Mouse (Mus musculus): ENCODE measurements at regions not wholly inside any gene's neighbourhood (a gene's known extent, or its start where the extent isn't known, plus 50 kb on each side); places are given as distances from the start of the nearest gene placed in this dataset.

DNA sequence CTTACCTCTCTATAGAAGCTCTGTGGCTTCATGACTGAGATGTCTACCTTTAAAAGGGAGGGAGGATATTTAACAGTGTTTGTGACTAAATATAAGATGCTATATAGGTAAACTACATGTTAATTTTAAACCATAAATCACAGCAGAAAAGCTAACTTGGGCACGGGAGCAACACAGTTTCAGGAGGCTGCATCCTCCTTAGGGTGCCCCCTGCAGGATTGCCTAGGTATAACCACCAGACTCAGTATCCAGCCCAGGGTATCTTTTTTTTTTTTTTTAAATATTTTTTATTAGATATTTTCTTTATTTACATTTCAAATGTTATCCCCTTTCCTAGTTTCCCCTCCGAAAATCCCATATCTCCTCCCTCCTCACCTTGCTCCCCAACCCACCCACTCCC, 91.6 kb upstream of the Wars2 start:
- no peaks in the 10 kb centered on the region for H3K36me3 ChIP-seq (replicated peaks; ENCODE audit: control insufficient read depth, insufficient read depth)
- no peak overlapping the region for H3K27ac ChIP-seq
- H3K4me3 ChIP-seq (replicated peaks; ENCODE audit: low read length) = no peak overlapping the region
- H3K27me3 ChIP-seq (ENCODE audit: control insufficient read depth, insufficient read depth, low read length) = no peaks in the 10 kb centered on the region
- DNase-seq (ENCODE audit: low spot score) = no peak
- no peak overlapping the region for H3K4me2 ChIP-seq (replicated peaks)
- H3K9ac ChIP-seq = no peak overlapping the region
- WGBS = 65% methylated on average over 2 of the region's 2 CpGs
- no peak for ATAC-seq (ENCODE audit: low FRiP score)
- H3K9me3 ChIP-seq (ENCODE audit: control insufficient read depth, low read length) = no peaks in the 10 kb centered on the region
- no peaks in the 10 kb centered on the region for H3K4me1 ChIP-seq (replicated peaks; ENCODE audit: control insufficient read depth, insufficient read depth, low read length)

DNA sequence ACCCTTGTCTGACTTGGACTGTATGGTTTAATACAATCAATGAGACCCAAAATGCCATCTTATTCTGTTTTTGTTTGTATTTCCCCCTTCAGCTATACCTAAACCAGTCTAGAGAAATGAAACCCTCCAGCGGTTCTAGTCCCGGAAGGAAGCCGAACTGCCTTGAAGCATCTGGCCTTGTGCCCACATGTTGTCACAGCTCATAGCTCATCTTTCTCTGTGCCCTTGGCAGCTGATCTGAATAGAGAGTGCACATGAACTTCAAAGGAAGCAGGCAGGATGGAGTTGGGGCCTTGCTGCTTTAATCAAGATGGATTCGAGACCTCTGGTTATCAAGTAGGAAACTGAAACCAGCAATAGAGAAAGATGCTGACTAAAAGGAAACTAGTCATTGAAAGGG, 88.7 kb upstream of the Wars2 start:
- DNase-seq (ENCODE audit: low spot score) = no peak
- H3K27ac ChIP-seq = no peak overlapping the region
- H3K27me3 ChIP-seq (ENCODE audit: control insufficient read depth, insufficient read depth, low read length) = no peaks in the 10 kb centered on the region
- H3K4me2 ChIP-seq (replicated peaks) = no peak overlapping the region
- H3K9ac ChIP-seq = no peak overlapping the region
- no peaks in the 10 kb centered on the region for H3K4me1 ChIP-seq (replicated peaks; ENCODE audit: control insufficient read depth, insufficient read depth, low read length)
- 80% methylated on average over 4 of the region's 4 CpGs for WGBS
- H3K9me3 ChIP-seq (ENCODE audit: control insufficient read depth, low read length) = no peaks in the 10 kb centered on the region
- no peak overlapping the region for H3K4me3 ChIP-seq (replicated peaks; ENCODE audit: low read length)
- no peaks in the 10 kb centered on the region for H3K36me3 ChIP-seq (replicated peaks; ENCODE audit: control insufficient read depth, insufficient read depth)
- ATAC-seq (ENCODE audit: low FRiP score) = no peak

DNA sequence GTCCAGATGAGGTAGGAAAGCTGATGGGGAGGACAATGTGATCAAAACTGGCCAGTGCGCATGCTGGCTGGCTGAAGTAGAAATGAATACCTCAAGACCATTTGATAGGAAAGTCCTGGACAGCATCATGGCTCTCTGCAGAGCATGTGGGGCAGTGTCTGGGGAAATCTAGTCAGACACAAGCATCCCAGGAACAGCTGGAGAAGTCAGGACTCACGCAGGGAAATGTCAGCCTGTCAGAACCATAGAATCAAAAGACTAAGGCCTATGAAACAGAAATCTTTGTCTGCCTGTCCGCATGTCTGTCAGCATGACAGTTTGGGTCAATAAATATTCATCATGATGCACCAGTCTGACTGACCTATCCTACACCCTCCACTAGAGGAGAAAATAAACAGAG, 73.7 kb upstream of the Wars2 start:
- WGBS = 66% methylated on average over 3 of the region's 3 CpGs
- H3K27me3 ChIP-seq (ENCODE audit: control insufficient read depth, insufficient read depth, low read length) = no peaks in the 10 kb centered on the region
- no peak for ATAC-seq (ENCODE audit: low FRiP score)
- no peak overlapping the region for H3K9ac ChIP-seq
- no peaks in the 10 kb centered on the region for H3K36me3 ChIP-seq (replicated peaks; ENCODE audit: control insufficient read depth, insufficient read depth)
- H3K4me1 ChIP-seq (replicated peaks; ENCODE audit: control insufficient read depth, insufficient read depth, low read length) = no peaks in the 10 kb centered on the region
- DNase-seq (ENCODE audit: low spot score) = no peak
- H3K27ac ChIP-seq = no peak overlapping the region
- H3K4me3 ChIP-seq (replicated peaks; ENCODE audit: low read length) = no peak overlapping the region
- H3K4me2 ChIP-seq (replicated peaks) = no peak overlapping the region
- H3K9me3 ChIP-seq (ENCODE audit: control insufficient read depth, low read length) = no peaks in the 10 kb centered on the region

Measured in hindbrain, embryonic 14.5 days (tissue).